Mouse (Mus musculus) kidney, adult 2 months (tissue): ENCODE measurements around the gene Slc22a4.

Source experiments
- CTCF ChIP-seq: fragments of 200-500 bp; conservative IDR thresholded peaks from 2 replicates; pipeline ENCODE4 v1.5.1; 2011; ENCODE audit warnings: low read depth, mild to moderate bottlenecking, control low read depth, low read length, moderate library complexity, mixed read lengths; ENCODE audit not compliant: insufficient read depth, insufficient read length
- POLR2A ChIP-seq: fragments of 200-500 bp; IDR thresholded peaks from one replicate; pipeline ENCODE4 v1.6.1; 2011; ENCODE audit warnings: low read depth, low read length, control low read depth

GRCm38 (mm10) chr11:54016051-54016450 lies 11.8 kb downstream of the Slc22a4 start:
- TF ChIP-seq POLR2A, result no peak
- no peak for TF ChIP-seq CTCF
